10 mouse cellular contexts compared by ENCODE assay signal in genomic region chr5:112859379-112860035, GRCm38 (mm10). TPM values are rescaled to one million over a fixed set of nuclear protein-coding genes. Genes with fewer than 3 reads are reported as not detected.
A peak's percentile ranks its signal among the peaks of the same experiment; 100 is the strongest.
DNase-seq lines count a peak whose midpoint lies in the region; ATAC-seq lines count a peak whose summit lies in the region.
"Had no signal": no experiment of that assay in that cellular context is flagged by ENCODE, and none has a peak within 500 bp of the region (broad histone marks: within the 10 kb centered on the region; RNA-seq: fewer than 3 reads in every experiment).

No protein-coding gene starts in this region.

- peaks cover 11% of the 10 kb centered on the region for H3K27me3 ChIP-seq in kidney, embryonic 15.5 days
- no peaks in the 10 kb centered on the region for H3K27me3 ChIP-seq in midbrain, embryonic 14.5 days (ENCODE audit: control insufficient read depth, insufficient read depth, low read length)
- H3K27me3 ChIP-seq: stomach, embryonic 15.5 days had no signal

- H3K4me2 ChIP-seq in kidney, embryonic 15.5 days: no peak overlapping the region
- H3K4me2 ChIP-seq in midbrain, embryonic 14.5 days (ENCODE audit: low read length): no peak overlapping the region
- H3K4me2 ChIP-seq: stomach, embryonic 15.5 days had no signal

- no peak overlapping the region for H3K4me3 ChIP-seq in kidney, embryonic 15.5 days (replicated peaks)
- no peak overlapping the region for H3K4me3 ChIP-seq in midbrain, embryonic 14.5 days (replicated peaks; ENCODE audit: low read depth, low read length)
- H3K4me3 ChIP-seq: stomach, embryonic 15.5 days had no signal

- H3K4me1 ChIP-seq in kidney, embryonic 15.5 days: peaks cover 18% of the 10 kb centered on the region
- H3K4me1 ChIP-seq in midbrain, embryonic 14.5 days (ENCODE audit: control insufficient read depth, insufficient read depth, low read length): peaks cover 5% of the 10 kb centered on the region; the same call in 1 of the 2 replicates
- H3K4me1 ChIP-seq: stomach, embryonic 15.5 days had no signal

- 19% methylated on average over 12 of the region's 12 CpGs for WGBS in kidney, embryonic 15.5 days
- 25% methylated on average over 12 of the region's 12 CpGs for WGBS in midbrain, embryonic 14.5 days

- H3K9me3 ChIP-seq in kidney, embryonic 15.5 days (replicated peaks): no peaks in the 10 kb centered on the region
- no peaks in the 10 kb centered on the region for H3K9me3 ChIP-seq in midbrain, embryonic 14.5 days (ENCODE audit: control insufficient read depth, low read length)
- H3K9me3 ChIP-seq: stomach, embryonic 15.5 days had no signal

- no peaks in the 10 kb centered on the region for H3K36me3 ChIP-seq in kidney, embryonic 15.5 days
- H3K36me3 ChIP-seq in midbrain, embryonic 14.5 days (ENCODE audit: control insufficient read depth, insufficient read depth, low read length): no peaks in the 10 kb centered on the region
- H3K36me3 ChIP-seq: stomach, embryonic 15.5 days had no signal

- no peak overlapping the region for H3K27ac ChIP-seq in kidney, embryonic 15.5 days
- peak overlapping the region; percentile 52 for H3K27ac ChIP-seq in midbrain, embryonic 14.5 days (replicated peaks; ENCODE audit: low read depth, low read length)
- H3K27ac ChIP-seq: stomach, embryonic 15.5 days had no signal

- peak; percentile 52; the same call in 1 of the 2 replicates for ATAC-seq in kidney, embryonic 15.5 days (replicated peaks; ENCODE audit: low FRiP score)
- ATAC-seq in midbrain, embryonic 14.5 days (ENCODE audit: low FRiP score, low TSS enrichment): peak; percentile 20; the same call in 1 of the 2 replicates

- H3K9ac ChIP-seq in kidney, embryonic 15.5 days: no peak overlapping the region
- no peak overlapping the region for H3K9ac ChIP-seq in midbrain, embryonic 14.5 days (replicated peaks; ENCODE audit: low read length)
- H3K9ac ChIP-seq: stomach, embryonic 15.5 days had no signal

- DNase-seq in layer of hippocampus, postnatal 10 days (ENCODE audit: low spot score in 2 of 2): peak; percentile 48 to 54
- DNase-seq in layer of hippocampus, postnatal 36 days: no peak
- DNase-seq in brain, adult 2 months (ENCODE audit: low read depth, low spot score): peak; percentile 80
- peak; percentile 75 for DNase-seq in midbrain, embryonic 14.5 days
- DNase-seq in gastrocnemius, postnatal 25 days: no peak
- DNase-seq in spleen, adult 12 weeks (ENCODE audit: low spot score): no peak
- DNase-seq in spleen, postnatal 36 days (ENCODE audit: low spot score in 2 of 2): no peak

RNA-seq across cellular contexts. Expression of gene Myo18b, which starts 36.7 kb away (rescaled TPM):
- 1 to 10 TPM; 3.6 to 3.7 TPM for total RNA-seq in layer of hippocampus, postnatal 10 days (2021)
- total RNA-seq in layer of hippocampus, postnatal 36 days (2021): 1 to 10 TPM; 1.1 to 1.4 TPM
- polyA plus RNA-seq in kidney, embryonic 15.5 days (2015; fragmentation: Nextera tagmentation; extraction: Ambion mirVana): 0.22 and 0.69 TPM in 2 replicates
- 0.87 and 1.4 TPM in 2 replicates for polyA plus RNA-seq in midbrain, embryonic 14.5 days (2014; fragmentation: Nextera tagmentation; extraction: Ambion mirVana)
- 100 to 1,000 TPM; 437 to 535 TPM for total RNA-seq in gastrocnemius, postnatal 25 days (2021)
- total RNA-seq: monocyte, adult 5-6 weeks had no signal

Comparison
In these comparisons a context has a peak if more than half of its experiments do, and no peak if none do; other contexts are left out.
1. DNase-seq: peak in layer of hippocampus, postnatal 10 days (2 of 2), brain, adult 2 months (single experiment) and midbrain, embryonic 14.5 days (single experiment); none in layer of hippocampus, postnatal 36 days (0 of 2), gastrocnemius, postnatal 25 days (single experiment), spleen, adult 12 weeks (single experiment) and spleen, postnatal 36 days (0 of 2).
2. RNA of gene Myo18b, which starts 36.7 kb away (total RNA-seq): 437 to 535 TPM in gastrocnemius, postnatal 25 days; 3.6 to 3.7 TPM in layer of hippocampus, postnatal 10 days and 1.1 to 1.4 TPM in layer of hippocampus, postnatal 36 days; every median in the first group is over 10 times any median in the second.